Mouse (Mus musculus): ENCODE data around the gene Olfr531. TPM values are rescaled to one million over a fixed set of nuclear protein-coding genes. Genes with fewer than 3 reads are reported as not detected.

Gene Olfr531
- polyA plus RNA-seq (2021; fragmentation: Nextera tagmentation): not detected in 2 replicates
- long read RNA-seq, experiment 1: 0 reads
- long read RNA-seq, experiment 2: 0 reads

DNA sequence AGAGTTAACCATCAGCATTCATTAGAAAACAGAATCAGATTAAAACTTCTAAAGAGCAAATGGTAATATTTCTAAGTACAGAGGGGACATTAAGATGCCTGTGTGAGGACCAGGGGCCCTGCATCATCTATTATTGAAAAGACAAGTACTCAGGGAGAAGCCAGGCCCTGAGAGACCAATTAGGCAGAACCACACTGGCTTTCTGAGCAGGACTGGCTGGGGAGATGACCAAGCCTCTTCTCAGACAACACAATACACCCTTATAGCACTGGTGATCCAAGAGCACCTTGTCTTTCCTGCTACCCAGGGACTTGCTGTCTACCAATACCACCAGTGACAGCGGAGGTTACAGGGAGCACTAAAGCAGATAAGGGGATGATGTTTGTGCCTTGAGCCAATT lies at the start of gene Olfr531:
TSS of gene Olfr531 (minus strand) at position 101 of the 400 bp plus-strand sequence.

DNA sequence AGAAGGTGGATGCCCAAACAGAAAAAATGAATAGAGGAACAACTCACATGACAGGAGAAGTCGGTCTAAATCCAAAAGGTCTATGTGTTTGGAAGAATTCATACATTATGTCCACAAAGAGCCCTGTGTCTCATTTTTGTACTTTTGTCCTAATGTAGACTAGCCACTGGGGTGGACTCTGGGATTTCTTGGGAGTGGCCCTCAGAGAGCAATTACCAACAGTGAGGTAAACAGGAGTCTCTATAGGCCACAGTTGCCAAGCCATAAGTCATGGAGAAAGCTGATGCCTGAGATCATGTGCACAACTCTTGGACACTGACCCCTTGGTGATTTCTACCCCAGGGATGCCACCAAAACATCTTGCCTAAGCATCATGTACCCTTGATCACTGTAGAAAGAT lies 18.8 kb upstream of the Olfr531 start, which contains the start of gene Olfr532:
TSS of gene Olfr532 (minus strand) at position 101 of the 400 bp plus-strand sequence.

DNA sequence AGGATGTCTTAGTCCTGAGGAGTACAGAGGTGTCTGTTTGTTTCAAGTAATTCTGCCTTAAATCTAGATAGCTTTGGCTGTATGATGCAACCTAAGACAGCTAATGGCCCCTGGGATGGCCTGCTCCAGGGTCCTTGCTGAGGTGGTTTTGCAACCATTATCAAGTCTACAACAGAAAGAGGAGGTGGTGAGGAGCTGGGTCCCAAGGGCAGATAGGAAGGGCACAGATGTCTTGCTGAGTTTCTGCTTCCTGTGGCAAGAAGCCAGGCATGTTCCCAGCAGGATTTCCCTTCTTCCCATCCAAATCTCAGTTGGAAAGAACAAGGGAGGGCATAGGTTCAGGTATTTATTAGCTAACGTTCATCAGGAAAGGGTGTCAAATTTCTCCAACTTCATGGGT lies 26.5 kb downstream of the Olfr531 start, which contains the start of gene Olfr530:
TSS of gene Olfr530 (minus strand) at position 101 of the 400 bp plus-strand sequence.

DNA sequence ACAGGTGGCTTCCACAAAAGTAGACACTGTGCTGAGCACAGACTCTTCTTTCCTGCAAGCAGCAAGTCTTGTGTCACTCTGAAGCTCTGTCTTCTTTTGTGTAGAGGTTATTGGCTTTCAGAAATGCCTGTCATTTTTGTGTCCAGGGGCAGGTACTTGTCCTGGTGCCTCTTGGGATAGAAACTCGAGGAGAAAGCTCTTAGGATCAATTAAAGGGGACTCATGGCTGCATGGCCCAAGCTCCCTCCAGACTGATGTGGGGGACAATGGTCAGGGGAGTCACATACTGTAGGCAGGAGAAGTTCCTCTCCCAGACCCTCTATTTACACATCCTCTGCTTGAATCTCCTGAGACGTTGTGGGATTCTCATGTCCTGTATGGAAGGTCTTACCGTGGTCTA lies 41.1 kb downstream of the Olfr531 start, which contains the start of gene Olfr60:
TSS of gene Olfr60 (minus strand) at position 101 of the 400 bp plus-strand sequence.

Other genes starting within 250 kb of the Olfr531 start
- 53.6 and 65.3 TPM in 2 replicates for gene Sprn, start 248.0 kb downstream of the Olfr531 start, polyA plus RNA-seq (2021; fragmentation: Nextera tagmentation)
- gene Olfr522, start 238.2 kb downstream of the Olfr531 start, polyA plus RNA-seq (2021; fragmentation: Nextera tagmentation): not detected in 2 replicates
- gene Olfr523, start 229.7 kb downstream of the Olfr531 start, polyA plus RNA-seq (2021; fragmentation: Nextera tagmentation): not detected in 2 replicates
- not detected in 2 replicates for gene Olfr524, start 197.0 kb downstream of the Olfr531 start, polyA plus RNA-seq (2021; fragmentation: Nextera tagmentation)
- gene Cd163l1, start 184.7 kb downstream of the Olfr531 start, polyA plus RNA-seq (2021; fragmentation: Nextera tagmentation): not detected in 2 replicates
- not detected in 2 replicates for gene 5830411N06Rik, start 155.6 kb downstream of the Olfr531 start, polyA plus RNA-seq (2021; fragmentation: Nextera tagmentation)
- gene Olfr525, start 82.1 kb downstream of the Olfr531 start, polyA plus RNA-seq (2021; fragmentation: Nextera tagmentation): not detected in 2 replicates
- gene Olfr527, start 68.9 kb downstream of the Olfr531 start, polyA plus RNA-seq (2021; fragmentation: Nextera tagmentation): not detected in 2 replicates
- gene Olfr60, start 41.2 kb downstream of the Olfr531 start, polyA plus RNA-seq (2021; fragmentation: Nextera tagmentation): not detected in 2 replicates
- gene Olfr530, start 26.6 kb downstream of the Olfr531 start, polyA plus RNA-seq (2021; fragmentation: Nextera tagmentation): not detected in 2 replicates
- not detected in 2 replicates for gene Olfr532, start 18.7 kb upstream of the Olfr531 start, polyA plus RNA-seq (2021; fragmentation: Nextera tagmentation)
- gene Olfr533, start 60.5 kb upstream of the Olfr531 start, polyA plus RNA-seq (2021; fragmentation: Nextera tagmentation): not detected in 2 replicates
- gene Olfr535, start 81.3 kb upstream of the Olfr531 start, polyA plus RNA-seq (2021; fragmentation: Nextera tagmentation): not detected in 2 replicates
- not detected in 2 replicates for gene Olfr536, start 104.5 kb upstream of the Olfr531 start, polyA plus RNA-seq (2021; fragmentation: Nextera tagmentation)
- not detected in 2 replicates for gene Olfr538, start 165.0 kb upstream of the Olfr531 start, polyA plus RNA-seq (2021; fragmentation: Nextera tagmentation)
- not detected in 2 replicates for gene Olfr46, start 198.4 kb upstream of the Olfr531 start, polyA plus RNA-seq (2021; fragmentation: Nextera tagmentation)
- not detected in 2 replicates for gene Olfr61, start 226.1 kb upstream of the Olfr531 start, polyA plus RNA-seq (2021; fragmentation: Nextera tagmentation)
- gene Olfr53, start 243.5 kb upstream of the Olfr531 start, polyA plus RNA-seq (2021; fragmentation: Nextera tagmentation): not detected in 2 replicates

All from left cerebral cortex, adult 6 months (tissue).